In the genomic region with DNA sequence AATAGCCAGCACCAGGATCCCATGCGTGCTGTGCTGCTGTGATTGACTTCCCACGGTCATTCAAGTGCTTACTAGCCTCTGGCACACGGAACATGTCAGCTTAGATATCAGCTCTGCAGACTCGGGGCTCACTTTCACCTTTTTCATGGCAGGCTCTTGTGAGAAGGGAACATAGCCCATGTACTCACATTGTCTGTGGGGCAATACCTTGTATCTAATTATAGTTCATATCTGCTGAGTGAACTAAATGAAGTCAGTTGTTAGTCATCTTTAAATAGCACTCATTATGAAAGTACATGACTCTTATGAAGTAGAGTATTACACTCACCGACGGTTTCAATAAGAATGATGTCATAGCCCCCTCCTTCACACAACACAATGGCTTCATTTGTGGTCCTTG, we compare ENCODE assay signal across 1 mouse cellular context.
TF ChIP-seq lines count a peak whose summit lies in the region.

No protein-coding gene starts in this region.

TF ChIP-seq in CH12.LX, 34 proteins besides CTCF, POLR2A, EP300 and RAD21 (continued from another document):
- TF ChIP-seq MAZ (IDR thresholded peaks at IDR 0.05; ENCODE audit: low read depth, low read length) (peak; percentile 68; the same call in 1 of the 2 replicates), UBTF (IDR thresholded peaks at IDR 0.05; ENCODE audit: low read depth, low read length) (no peak), MAFK (IDR thresholded peaks at IDR 0.05; ENCODE audit: insufficient replicate concordance, low read length) (no peak; the same call in 1 of the 2 replicates), POLR2AphosphoS2 (IDR thresholded peaks at IDR 0.05; ENCODE audit: low read depth, low read length) (no peak), KAT2A (IDR thresholded peaks at IDR 0.05; ENCODE audit: insufficient replicate concordance, low read length) (no peak), IRF4 (IDR thresholded peaks at IDR 0.05; ENCODE audit: low read depth, low read length) (peak; percentile 65; the same call in 1 of the 2 replicates), JUND (conservative IDR thresholded peaks at IDR 0.05; ENCODE audit: low read depth, low read length) (peak; percentile 83), NRF1 (IDR thresholded peaks at IDR 0.05; ENCODE audit: low read depth, low read length) (no peak), CHD1 (IDR thresholded peaks at IDR 0.05; ENCODE audit: low read depth, low read length) (no peak), TCF12 (IDR thresholded peaks at IDR 0.05; ENCODE audit: low read depth, low read length) (no peak), USF1 (IDR thresholded peaks at IDR 0.05; ENCODE audit: low read depth, low read length) (no peak), MEF2A (IDR thresholded peaks at IDR 0.05; ENCODE audit: borderline replicate concordance, low read depth, low read length) (peak; percentile 94), E2F4 (IDR thresholded peaks at IDR 0.05; ENCODE audit: insufficient replicate concordance, low read depth, low read length) (no peak)
